9 mouse cellular contexts compared by ENCODE assay signal in genomic region chr1:186627451-186627995, GRCm38 (mm10).
DNase-seq lines count a peak whose midpoint lies in the region; ATAC-seq and TF ChIP-seq lines count a peak whose summit lies in the region.
"Had no signal": no experiment of that assay in that cellular context is flagged by ENCODE, and none has a peak within 500 bp of the region (broad histone marks: within the 10 kb centered on the region; RNA-seq: fewer than 3 reads in every experiment).

No protein-coding gene starts in this region.

- DNase-seq in heart, adult 2 months = peak; percentile 70 to 79
- peak; percentile 77 to 85 for DNase-seq in adrenal gland, adult (ENCODE audit: inconsistent age in 2 of 2, low spot score in 1 of 2)
- peak; percentile 74 to 82 for DNase-seq in cerebellum, postnatal 14 days
- DNase-seq in layer of hippocampus, postnatal 14 days (ENCODE audit: low spot score in 2 of 2) = peak; percentile 64 to 77
- peak; percentile 49 for DNase-seq in right cerebral cortex, postnatal 14 days
- DNase-seq in thymus, postnatal 4 days = no peak

- no peak overlapping the region for H3K4me3 ChIP-seq in heart, adult 2 months
- H3K4me3 ChIP-seq in heart, embryonic 12.5 days = no peak overlapping the region
- H3K4me3 ChIP-seq: midbrain, embryonic 12.5 days had no signal

- no peak for ATAC-seq in heart, embryonic 12.5 days (ENCODE audit: insufficient number of reproducible peaks, low FRiP score)
- no peak for ATAC-seq in megakaryocyte-erythroid progenitor cell, adult 5-6 weeks (replicated peaks; ENCODE audit: low FRiP score, low TSS enrichment, poor library complexity, severe bottlenecking)

- no peak for TF ChIP-seq POLR2A in heart, adult 2 months (IDR thresholded peaks at IDR 0.05; ENCODE audit: insufficient read depth, low read depth, low read length)

- no peaks in the 10 kb centered on the region for H3K27me3 ChIP-seq in heart, adult 2 months (ENCODE audit: control insufficient read depth, insufficient read depth, low read length)
- H3K27me3 ChIP-seq in heart, embryonic 12.5 days (replicated peaks) = no peaks in the 10 kb centered on the region
- H3K27me3 ChIP-seq: midbrain, embryonic 12.5 days had no signal

- H3K9me3 ChIP-seq in heart, embryonic 12.5 days (replicated peaks) = no peaks in the 10 kb centered on the region
- H3K9me3 ChIP-seq: midbrain, embryonic 12.5 days had no signal

- peak overlapping the region; percentile 45 for H3K27ac ChIP-seq in heart, adult 2 months
- H3K27ac ChIP-seq in heart, embryonic 12.5 days (ENCODE audit: poor library complexity, severe bottlenecking) = no peak overlapping the region
- H3K27ac ChIP-seq: midbrain, embryonic 12.5 days had no signal

- H3K4me1 ChIP-seq in heart, adult 2 months (ENCODE audit: control insufficient read depth, insufficient read depth, low read length) = no peaks in the 10 kb centered on the region; the same call in 1 of the 2 replicates
- H3K4me1 ChIP-seq in heart, embryonic 12.5 days (replicated peaks) = peaks cover 15% of the 10 kb centered on the region
- H3K4me1 ChIP-seq: midbrain, embryonic 12.5 days had no signal

- intact Hi-C loops in heart, adult 2 months (cut with DNase I) = no loop called here

- no peaks in the 10 kb centered on the region for H3K79me2 ChIP-seq in heart, adult 2 months (replicated peaks; ENCODE audit: control insufficient read depth, insufficient read depth, low read length)

- H3K36me3 ChIP-seq in heart, adult 2 months (ENCODE audit: control insufficient read depth, insufficient read depth, low read length) = peaks cover 4% of the 10 kb centered on the region; the same call in 1 of the 2 replicates
- peaks cover 52% of the 10 kb centered on the region for H3K36me3 ChIP-seq in heart, embryonic 12.5 days
- H3K36me3 ChIP-seq: midbrain, embryonic 12.5 days had no signal

- no peak for TF ChIP-seq CTCF in heart, adult 2 months (IDR thresholded peaks at IDR 0.05)

- TF ChIP-seq EP300 in heart, adult 2 months (IDR thresholded peaks at IDR 0.05; ENCODE audit: insufficient read depth, low read depth, low read length) = 0 out of 2 replicates have a peak, but pooled peaks have one; percentile 19

- no peak overlapping the region for H3K9ac ChIP-seq in heart, adult 2 months (ENCODE audit: low read depth, low read length)
- H3K9ac ChIP-seq in heart, embryonic 12.5 days = no peak overlapping the region
- H3K9ac ChIP-seq: midbrain, embryonic 12.5 days had no signal

- H3K4me2 ChIP-seq in heart, embryonic 12.5 days = no peak overlapping the region
- H3K4me2 ChIP-seq: midbrain, embryonic 12.5 days had no signal

- 53% methylated on average over 7 of the region's 7 CpGs for WGBS in heart, adult 2 months
- WGBS in heart, embryonic 12.5 days = 79% methylated on average over 7 of the region's 7 CpGs
